In the genomic region with DNA sequence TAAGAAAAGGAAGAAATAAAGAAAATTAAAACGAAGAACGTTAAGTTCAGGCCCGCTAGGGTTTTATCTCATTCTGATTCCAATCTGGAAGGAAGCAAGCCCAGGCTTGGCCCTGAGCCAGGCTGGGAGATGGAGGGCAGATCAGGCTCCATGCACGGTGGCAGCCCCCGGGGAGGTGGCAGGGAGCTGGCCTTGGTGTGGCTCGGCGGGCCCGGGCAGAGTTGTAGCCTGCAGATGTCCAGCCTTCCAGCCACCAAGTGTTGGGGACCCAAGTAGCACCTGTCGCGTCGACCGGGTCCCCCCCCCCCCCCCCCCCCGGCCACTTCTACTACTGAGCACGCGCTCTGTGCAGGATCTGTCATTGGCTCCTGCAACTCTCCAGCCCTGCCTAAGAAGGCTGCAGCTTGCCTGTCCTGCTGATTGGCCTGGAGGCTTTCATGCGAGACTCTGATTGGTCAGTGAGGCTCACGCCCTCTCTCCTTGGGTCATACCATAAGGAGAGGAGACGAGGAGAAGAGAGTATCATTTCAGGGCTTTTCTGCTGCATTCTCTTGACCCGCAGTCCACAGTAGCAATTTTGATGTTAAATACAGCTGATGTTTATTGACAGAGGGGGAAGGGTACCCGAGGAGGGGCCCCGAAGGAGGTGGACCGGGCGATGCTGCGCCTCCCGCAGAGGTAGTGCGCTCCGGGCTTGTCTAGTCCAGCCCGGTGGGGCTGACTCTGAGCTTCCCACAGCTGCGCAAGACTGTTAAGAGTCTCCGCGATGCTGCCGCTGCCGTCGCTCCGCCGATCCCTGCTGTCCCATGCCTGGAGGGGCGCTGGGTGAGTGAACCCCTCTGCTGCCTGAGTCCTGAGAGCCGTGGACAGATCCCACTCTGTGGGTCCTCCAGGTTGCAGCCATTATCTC, we compare ENCODE assay signal across 8 mouse cellular contexts. TPM values are rescaled to one million over a fixed set of nuclear protein-coding genes. Genes with fewer than 3 reads are reported as not detected.
DNase-seq lines count a peak whose midpoint lies in the region; ATAC-seq and TF ChIP-seq lines count a peak whose summit lies in the region.

A gene (plus strand): TSS at position 494 of the 910 bp plus-strand sequence.

- H3K4me1 ChIP-seq in heart, embryonic 12.5 days (replicated peaks), result peaks cover 13% of the 10 kb centered on the region
- H3K4me1 ChIP-seq in kidney, postnatal 0 days (replicated peaks; ENCODE audit: insufficient read depth, low read length), result 0 out of 2 replicates have a peak, but pooled peaks cover 7% of the 10 kb centered on the region
- H3K4me1 ChIP-seq in liver, embryonic 11.5 days (replicated peaks; ENCODE audit: control insufficient read depth, insufficient read depth, low read length), result peaks cover 5% of the 10 kb centered on the region
- peaks cover 15% of the 10 kb centered on the region; the same call in 1 of the 2 replicates for H3K4me1 ChIP-seq in stomach, embryonic 14.5 days (ENCODE audit: control insufficient read depth, insufficient read depth, low read length)

- peaks cover 3% of the 10 kb centered on the region; the same call in 1 of the 2 replicates for H3K27me3 ChIP-seq in heart, embryonic 12.5 days (replicated peaks)
- no peaks in the 10 kb centered on the region for H3K27me3 ChIP-seq in kidney, postnatal 0 days (ENCODE audit: insufficient read depth, low read length)
- H3K27me3 ChIP-seq in liver, embryonic 11.5 days (replicated peaks; ENCODE audit: control insufficient read depth, insufficient read depth, low read length), result no peaks in the 10 kb centered on the region
- no peaks in the 10 kb centered on the region for H3K27me3 ChIP-seq in stomach, embryonic 14.5 days (ENCODE audit: control insufficient read depth, insufficient read depth, low read length)

- peak within 1 kb of the TSS; percentile 73 for H3K4me3 ChIP-seq in heart, embryonic 12.5 days
- H3K4me3 ChIP-seq in kidney, postnatal 0 days (replicated peaks; ENCODE audit: low read depth, low read length), result peak within 1 kb of the TSS; percentile 83
- H3K4me3 ChIP-seq in liver, embryonic 11.5 days (ENCODE audit: low read depth, low read length), result peak within 1 kb of the TSS; percentile 71
- peak within 1 kb of the TSS; percentile 66 for H3K4me3 ChIP-seq in stomach, embryonic 14.5 days (ENCODE audit: low read depth, low read length)

- H3K4me2 ChIP-seq in heart, embryonic 12.5 days, result peak within 1 kb of the TSS; percentile 93
- H3K4me2 ChIP-seq in kidney, postnatal 0 days (ENCODE audit: low read length), result peak within 1 kb of the TSS; percentile 88
- H3K4me2 ChIP-seq in liver, embryonic 11.5 days, result peak within 1 kb of the TSS; percentile 92
- H3K4me2 ChIP-seq in stomach, embryonic 14.5 days (replicated peaks; ENCODE audit: low read depth, low read length), result peak within 1 kb of the TSS; percentile 83

- peak within 1 kb of the TSS; percentile 82 for H3K9ac ChIP-seq in heart, embryonic 12.5 days
- peak within 1 kb of the TSS; percentile 79 for H3K9ac ChIP-seq in kidney, postnatal 0 days (ENCODE audit: low read depth, low read length)
- peak within 1 kb of the TSS; percentile 83 for H3K9ac ChIP-seq in liver, embryonic 11.5 days (ENCODE audit: low read depth, low read length)
- H3K9ac ChIP-seq in stomach, embryonic 14.5 days (replicated peaks; ENCODE audit: low read depth, low read length), result peak within 1 kb of the TSS; percentile 47

- peak; percentile 97 for DNase-seq in CD4-positive helper T cell, adult 2 months (ENCODE audit: low read depth, low spot score)
- peak; percentile 97 for DNase-seq in brain, embryonic 18.5 days (ENCODE audit: low read depth, low spot score)
- peak; percentile 98 for DNase-seq in kidney, postnatal 0 days (ENCODE audit: low spot score)
- DNase-seq in liver, embryonic 11.5 days (ENCODE audit: low spot score), result peak; percentile 96
- peak; percentile 96 for DNase-seq in naive thymus-derived CD4-positive, alpha-beta T cell, adult 2 months (ENCODE audit: low read depth)

- H3K36me3 ChIP-seq in heart, embryonic 12.5 days, result peaks cover 8% of the 10 kb centered on the region
- H3K36me3 ChIP-seq in kidney, postnatal 0 days (ENCODE audit: insufficient read depth, low read length), result no peaks in the 10 kb centered on the region
- no peaks in the 10 kb centered on the region for H3K36me3 ChIP-seq in liver, embryonic 11.5 days (ENCODE audit: control insufficient read depth, insufficient read depth, low read length)
- no peaks in the 10 kb centered on the region for H3K36me3 ChIP-seq in stomach, embryonic 14.5 days (ENCODE audit: control insufficient read depth, insufficient read depth, low read length)

- WGBS in heart, embryonic 12.5 days, result 0% methylated on average over 34 of the region's 38 CpGs
- under 1% methylated on average over 34 of the region's 38 CpGs for WGBS in kidney, postnatal 0 days
- under 1% methylated on average over 32 of the region's 38 CpGs for WGBS in liver, embryonic 11.5 days
- WGBS in stomach, embryonic 14.5 days, result 1% methylated on average over 35 of the region's 38 CpGs

- H3K9me3 ChIP-seq in heart, embryonic 12.5 days (replicated peaks), result no peaks in the 10 kb centered on the region
- H3K9me3 ChIP-seq in kidney, postnatal 0 days (replicated peaks; ENCODE audit: low read length), result no peaks in the 10 kb centered on the region
- no peaks in the 10 kb centered on the region for H3K9me3 ChIP-seq in liver, embryonic 11.5 days (ENCODE audit: control insufficient read depth, low read length)
- no peaks in the 10 kb centered on the region for H3K9me3 ChIP-seq in stomach, embryonic 14.5 days (ENCODE audit: control insufficient read depth, low read depth, low read length)

- peak within 1 kb of the TSS; percentile 59 for H3K27ac ChIP-seq in heart, embryonic 12.5 days (ENCODE audit: poor library complexity, severe bottlenecking)
- H3K27ac ChIP-seq in kidney, postnatal 0 days, result peak within 1 kb of the TSS; percentile 87
- H3K27ac ChIP-seq in liver, embryonic 11.5 days (ENCODE audit: low read depth, low read length), result peak within 1 kb of the TSS; percentile 77
- peak within 1 kb of the TSS; percentile 77 for H3K27ac ChIP-seq in stomach, embryonic 14.5 days (ENCODE audit: low read length)

- TF ChIP-seq CTCF in kidney, postnatal 0 days (IDR thresholded peaks at IDR 0.05; ENCODE audit: low read depth), result no peak

- peak; percentile 99 for ATAC-seq in erythroid progenitor cell, adult 5-6 weeks (replicated peaks; ENCODE audit: low FRiP score, poor library complexity, severe bottlenecking)
- ATAC-seq in heart, embryonic 12.5 days (ENCODE audit: insufficient number of reproducible peaks, low FRiP score), result peak; percentile 100
- peak; percentile 98 for ATAC-seq in kidney, postnatal 0 days (replicated peaks; ENCODE audit: low FRiP score, low read depth)
- peak; percentile 99 for ATAC-seq in liver, embryonic 11.5 days (replicated peaks; ENCODE audit: low FRiP score)
- ATAC-seq in stomach, embryonic 14.5 days (ENCODE audit: insufficient number of reproducible peaks, insufficient read depth, low FRiP score, low read depth), result peak; percentile 100

RNA-seq across cellular contexts. Expression of the gene that starts here (rescaled TPM):
- total RNA-seq in erythroid progenitor cell, adult 5-6 weeks (2015; ENCODE audit: low replicate concordance), result 1.7 and 1.8 TPM in 2 replicates
- 0.30 and 4.7 TPM in 2 replicates for total RNA-seq in erythroid progenitor cell, adult 5-6 weeks (2017; ENCODE audit: low replicate concordance)
- polyA plus RNA-seq in heart, embryonic 12.5 days (2016; fragmentation: Nextera tagmentation; extraction: Ambion mirVana), result 22.7 and 23.2 TPM in 2 replicates
- 91.0 and 106 TPM in 2 replicates for polyA plus RNA-seq in kidney, postnatal 0 days (2015; fragmentation: Nextera tagmentation; extraction: Ambion mirVana)
- 45.2 and 52.0 TPM in 2 replicates for polyA plus RNA-seq in liver, embryonic 11.5 days (2014; fragmentation: Nextera tagmentation; extraction: Ambion mirVana)
- 14.6 and 16.2 TPM in 2 replicates for polyA plus RNA-seq in stomach, embryonic 14.5 days (2014; fragmentation: Nextera tagmentation; extraction: Ambion mirVana)

Comparison
In these comparisons a context has a peak if more than half of its experiments do, and no peak if none do; other contexts are left out.
1. Peak in every context shown above with its lines: DNase-seq, ATAC-seq, H3K4me3 ChIP-seq and H3K27ac ChIP-seq.